Mouse (Mus musculus) heart, postnatal 0 days (tissue): ENCODE results near the gene Helz2. TPM values are rescaled to one million over a fixed set of nuclear protein-coding genes. Genes with fewer than 3 reads are reported as not detected.

Experiments
- ATAC-seq: fragments of 200-750 bp; cut with Nextera tagmentation; 2 replicates; pipeline ENCODE4 v1.8.0; 2017; ENCODE audit warnings: low read depth, moderate number of reproducible peaks, moderate library complexity; ENCODE audit not compliant: insufficient read depth
- DNase-seq: peaks from one replicate; pipeline ENCODE4 v3.0.0-alpha.2; 2016; ENCODE audit warnings: low spot score
- H3K27ac ChIP-seq: fragments of 300-500 bp; sonication (generic); 2 replicates; pipeline ENCODE4 v1.5.1; 2014; ENCODE audit warnings: low read depth, mild to moderate bottlenecking
- H3K27me3 ChIP-seq: fragments of 300-500 bp; sonication (generic); 2 replicates; pipeline ENCODE4 v1.6.1; 2014; ENCODE audit warnings: low read length, mixed read lengths; ENCODE audit not compliant: control insufficient read depth, insufficient read depth
- H3K36me3 ChIP-seq: fragments of 300-500 bp; sonication (generic); replicated peaks from 2 replicates; pipeline ENCODE4 v1.6.1; 2014; ENCODE audit warnings: low read length, mixed read lengths; ENCODE audit not compliant: control insufficient read depth, insufficient read depth
- H3K4me1 ChIP-seq: fragments of 300-500 bp; sonication (generic); 2 replicates; pipeline ENCODE4 v1.6.1; 2014; ENCODE audit warnings: antibody characterized with exemption; ENCODE audit not compliant: control insufficient read depth, insufficient read depth
- H3K4me2 ChIP-seq: fragments of 300-500 bp; sonication (generic); 2 replicates; pipeline ENCODE4 v1.6.1; 2014; ENCODE audit warnings: low read depth, mild to moderate bottlenecking, low read length, moderate library complexity
- H3K4me3 ChIP-seq: fragments of 300-500 bp; sonication (generic); 2 replicates; pipeline ENCODE4 v1.5.1; 2014; ENCODE audit warnings: low read depth, low read length
- H3K9ac ChIP-seq: fragments of 300-500 bp; sonication (generic); replicated peaks from 2 replicates; pipeline ENCODE4 v1.6.1; 2014; ENCODE audit warnings: low read depth, low read length, mixed read lengths
- H3K9me3 ChIP-seq: fragments of 300-500 bp; sonication (generic); replicated peaks from 2 replicates; pipeline ENCODE4 v1.6.1; 2016; ENCODE audit warnings: low read length; ENCODE audit not compliant: control insufficient read depth
- CTCF ChIP-seq: IDR thresholded peaks from 2 replicates; pipeline ENCODE4 v1.5.1; 2016; ENCODE audit warnings: antibody characterized with exemption, control low read depth, low read depth
- EP300 ChIP-seq: IDR thresholded peaks from 2 replicates; pipeline ENCODE4 v1.6.1; 2016; ENCODE audit warnings: antibody characterized with exemption, low read depth
- WGBS: fragments of 180-500 bp; shearing (Covaris S2); extraction: QIAGEN DNeasy Blood & Tissue Kit; methylation state at CpG from one replicate; pipeline ENCODE4 v1.1.7; 2014; 5-methylcytosine and 5-hydroxymethylcytosine counted together
- polyA plus RNA-seq: library from polyadenylated mRNA; unstranded; fragments of >200 nt; fragmentation: Nextera tagmentation; extraction: Ambion mirVana; gene quantifications from 2 replicates; pipeline ENCODE4 v1.2.1, GENCODE M21; 2015
- total RNA-seq: library from RNA; depleted of rRNA; stranded (reverse); fragments of >200 nt; gene quantifications from 2 replicates; pipeline ENCODE4 v1.2.3, GENCODE M21; 2014; ENCODE audit warnings: low replicate concordance

Helz2 gene
- total and polyA plus RNA-seq, 2 experiments from 2014 or later, result 0.90 to 19.4 TPM

- Histone ChIP-seq H3K4me1 (0 out of 2 replicates have a peak, but pooled peaks cover 9% of the 10 kb centered on the region), H3K9me3 (no peaks in the 10 kb centered on the region), H3K9ac (no peak overlapping the region), H3K27me3 (no peaks in the 10 kb centered on the region), H3K4me2 (no peak overlapping the region), H3K27ac (no peak overlapping the region), H3K36me3 (no peaks in the 10 kb centered on the region; the same call in 1 of the 2 replicates), H3K4me3 (no peak overlapping the region)
- TF ChIP-seq EP300, result no peak
- no peak for TF ChIP-seq CTCF
- ATAC-seq (peak; percentile 12; the same call in 1 of the 2 replicates), DNase-seq (no peak)
- WGBS, result 35% methylated on average over 11 of the region's 11 CpGs
Observed at GRCm38 (mm10) chr2:181243706-181244394, 2.0 kb upstream of the Helz2 start.

GRCm38 (mm10) chr2:181242314-181242665, 463 bp upstream of the Helz2 start:
- Histone ChIP-seq H3K9ac (peak overlapping the region; percentile 69; the same call in 1 of the 2 replicates), H3K4me1 (0 out of 2 replicates have a peak, but pooled peaks cover 9% of the 10 kb centered on the region), H3K27ac (no peak overlapping the region), H3K9me3 (no peaks in the 10 kb centered on the region), H3K27me3 (no peaks in the 10 kb centered on the region), H3K36me3 (peaks cover 9% of the 10 kb centered on the region; the same call in 1 of the 2 replicates), H3K4me2 (peak overlapping the region; percentile 65), H3K4me3 (peak overlapping the region; percentile 61)
- ATAC-seq, result peak; percentile 15; the same call in 1 of the 2 replicates
- 71% methylated on average over 3 of the region's 3 CpGs for WGBS
- no peak for TF ChIP-seq CTCF
- TF ChIP-seq EP300, result no peak
- DNase-seq, result no peak

GRCm38 (mm10) chr2:181240806-181241440, 904 bp downstream of the Helz2 start:
- no peaks in the 10 kb centered on the region for H3K27me3 ChIP-seq
- 84% methylated on average over 13 of the region's 13 CpGs for WGBS
- H3K9me3 ChIP-seq, result no peaks in the 10 kb centered on the region
- 0 out of 2 replicates have a peak, but pooled peaks cover 9% of the 10 kb centered on the region for H3K4me1 ChIP-seq
- TF ChIP-seq EP300, result no peak
- no peak for TF ChIP-seq CTCF
- peaks cover 21% of the 10 kb centered on the region for H3K36me3 ChIP-seq
- peak overlapping the region; percentile 65 for H3K4me2 ChIP-seq
- no peak overlapping the region for H3K27ac ChIP-seq
- H3K4me3 ChIP-seq, result peak overlapping the region; percentile 61
- H3K9ac ChIP-seq, result peak overlapping the region; percentile 69
- DNase-seq (no peak), ATAC-seq (no peak)

GRCm38 (mm10) chr2:181239261-181239660, 2.6 kb downstream of the Helz2 start:
- no peak for ATAC-seq
- TF ChIP-seq CTCF, result no peak
- TF ChIP-seq EP300, result no peak
- Histone ChIP-seq H3K4me3 (no peak overlapping the region), H3K27me3 (no peaks in the 10 kb centered on the region), H3K9me3 (no peaks in the 10 kb centered on the region), H3K9ac (no peak overlapping the region), H3K4me1 (0 out of 2 replicates have a peak, but pooled peaks cover 9% of the 10 kb centered on the region), H3K36me3 (peaks cover 34% of the 10 kb centered on the region), H3K27ac (no peak overlapping the region), H3K4me2 (peak overlapping the region; percentile 65)
- no peak for DNase-seq
- 85% methylated on average over 9 of the region's 9 CpGs for WGBS

- H3K9me3 ChIP-seq, result no peaks in the 10 kb centered on the region
- H3K36me3 ChIP-seq, result peaks cover 34% of the 10 kb centered on the region
- ATAC-seq (no peak), DNase-seq (no peak)
- 56% methylated on average over 2 of the region's 2 CpGs for WGBS
- 0 out of 2 replicates have a peak, but pooled peaks cover 9% of the 10 kb centered on the region for H3K4me1 ChIP-seq
- TF ChIP-seq EP300 (no peak), CTCF (no peak)
- H3K9ac ChIP-seq, result no peak overlapping the region
- peak overlapping the region; percentile 19; the same call in 1 of the 2 replicates for H3K4me2 ChIP-seq
- no peaks in the 10 kb centered on the region for H3K27me3 ChIP-seq
- no peak overlapping the region for H3K27ac ChIP-seq
- H3K4me3 ChIP-seq, result no peak overlapping the region
Observed at GRCm38 (mm10) chr2:181238861-181239260, 3.0 kb downstream of the Helz2 start.
